Mouse (Mus musculus) CH12.LX (cell line): ENCODE data around the gene Gm9918. TPM values are rescaled to one million over a fixed set of nuclear protein-coding genes. Genes with fewer than 3 reads are reported as not detected.

Experiments
- DNase-seq: peaks from one replicate; pipeline ENCODE4 v3.0.0-alpha.2; 2013; ENCODE audit errors: extremely low read depth
- H3K27ac ChIP-seq: 2 replicates; pipeline ENCODE4 v1.5.1; 2012; ENCODE audit warnings: low read depth, mild to moderate bottlenecking, control low read depth, moderate library complexity; ENCODE audit not compliant: insufficient read depth
- H3K27me3 ChIP-seq: replicated peaks from 2 replicates; pipeline ENCODE3; 2012; ENCODE audit warnings: inconsistent platforms
- H3K36me3 ChIP-seq, 2 experiments: replicated peaks in 1 of 2; 2 replicates each; pipeline versions ENCODE3 to v1.6.1; 2012; ENCODE audit warnings: inconsistent platforms in 1 of 2, low read length in 1 of 2, mild to moderate bottlenecking in 1 of 2, mixed read lengths in 1 of 2, moderate library complexity in 1 of 2; ENCODE audit not compliant: control insufficient read depth in 1 of 2, insufficient read depth in 1 of 2
- H3K4me1 ChIP-seq, 2 experiments: 2 replicates each; pipeline ENCODE4 v1.6.1; 2012; ENCODE audit warnings: inconsistent platforms in 1 of 2, moderate library complexity in 1 of 2; ENCODE audit not compliant: insufficient read depth in 2 of 2, control insufficient read depth in 1 of 2
- H3K4me2 ChIP-seq: 2 replicates; pipeline ENCODE4 v1.6.1; 2012; ENCODE audit warnings: low read depth, mild to moderate bottlenecking, control low read depth; ENCODE audit not compliant: poor library complexity, insufficient read depth, severe bottlenecking
- H3K4me3 ChIP-seq, 3 experiments: fragments of 150-350 bp in 1 of 3; sonication (generic) in 1 of 3; replicated peaks in 1 of 3; 2 replicates each; pipeline versions ENCODE3 to v1.5.1; 2011 to 2012; ENCODE audit warnings: low read depth in 2 of 3, low read length in 2 of 3, mild to moderate bottlenecking in 2 of 3, moderate library complexity in 2 of 3, control low read depth in 1 of 3, improper control_type of control experiment in 1 of 3, inconsistent platforms in 1 of 3, mixed read lengths in 1 of 3; ENCODE audit not compliant: poor library complexity in 1 of 3
- H3K79me2 ChIP-seq: replicated peaks from 2 replicates; pipeline ENCODE4 v1.6.1; 2012; ENCODE audit warnings: mild to moderate bottlenecking, moderate library complexity; ENCODE audit not compliant: control insufficient read depth, poor library complexity, insufficient read depth, severe bottlenecking; ENCODE audit errors: extremely low read depth
- H3K9ac ChIP-seq: 2 replicates; pipeline ENCODE4 v1.6.1; 2012; ENCODE audit warnings: low read depth, mild to moderate bottlenecking, control low read depth, moderate library complexity; ENCODE audit not compliant: insufficient read depth
- H3K9me3 ChIP-seq: replicated peaks from 2 replicates; pipeline ENCODE3; 2012; ENCODE audit warnings: low read length, inconsistent platforms, mixed read lengths
- BHLHE40 ChIP-seq: IDR thresholded peaks from 2 replicates; pipeline ENCODE4 v1.6.1; 2011; ENCODE audit warnings: mild to moderate bottlenecking, low read depth, low read length, improper control_type of control experiment
- CTCF ChIP-seq, 2 experiments: IDR thresholded peaks in 1 of 2; conservative IDR thresholded peaks in 1 of 2; 2 replicates each; pipeline ENCODE4 v1.5.1; 2011 to 2012; ENCODE audit warnings: low read depth in 2 of 2, low read length in 2 of 2, improper control_type of control experiment in 1 of 2, inconsistent platforms in 1 of 2, mild to moderate bottlenecking in 1 of 2, moderate library complexity in 1 of 2
- EP300 ChIP-seq: IDR thresholded peaks from 2 replicates; pipeline ENCODE4 v1.6.1; 2011; ENCODE audit warnings: low read length, improper control_type of control experiment
- ETS1 ChIP-seq: conservative IDR thresholded peaks from 2 replicates; pipeline ENCODE4 v1.6.1; 2012; ENCODE audit warnings: low read depth, mild to moderate bottlenecking, inconsistent platforms, low read length, improper control_type of control experiment, moderate library complexity
- HCFC1 ChIP-seq: IDR thresholded peaks from 2 replicates; pipeline ENCODE4 v1.6.1; 2012; ENCODE audit warnings: low read depth, mild to moderate bottlenecking, inconsistent platforms, low read length, improper control_type of control experiment
- IRF4 ChIP-seq: IDR thresholded peaks from 2 replicates; pipeline ENCODE4 v1.6.1; 2014; ENCODE audit warnings: low read depth, mild to moderate bottlenecking, inconsistent platforms, low read length, improper control_type of control experiment
- JUN ChIP-seq: IDR thresholded peaks from 2 replicates; pipeline ENCODE4 v1.6.1; 2011; ENCODE audit warnings: low read depth, mild to moderate bottlenecking, low read length, improper control_type of control experiment, moderate library complexity; ENCODE audit not compliant: insufficient read depth
- JUND ChIP-seq: conservative IDR thresholded peaks from 2 replicates; pipeline ENCODE4 v1.6.1; 2011; ENCODE audit warnings: low read depth, low read length, improper control_type of control experiment
- KAT2A ChIP-seq: IDR thresholded peaks from 2 replicates; pipeline ENCODE4 v1.6.1; 2012; ENCODE audit warnings: low read length, improper control_type of control experiment, inconsistent platforms; ENCODE audit not compliant: insufficient replicate concordance
- MAX ChIP-seq: IDR thresholded peaks from 2 replicates; pipeline ENCODE4 v1.6.1; 2011; ENCODE audit warnings: low read length, improper control_type of control experiment
- MAZ ChIP-seq: IDR thresholded peaks from 2 replicates; pipeline ENCODE4 v1.6.1; 2012; ENCODE audit warnings: low read depth, mild to moderate bottlenecking, inconsistent platforms, low read length, improper control_type of control experiment, moderate library complexity
- MYC ChIP-seq: IDR thresholded peaks from 2 replicates; pipeline ENCODE4 v1.6.1; 2011; ENCODE audit warnings: low read depth, mild to moderate bottlenecking, improper control_type of control experiment, low read length
- NELFE ChIP-seq: IDR thresholded peaks from 2 replicates; pipeline ENCODE4 v1.6.1; 2011; ENCODE audit warnings: low read depth, low read length, improper control_type of control experiment
- POLR2A ChIP-seq: IDR thresholded peaks from 2 replicates; pipeline ENCODE4 v1.6.1; 2011; ENCODE audit warnings: low read depth, mild to moderate bottlenecking, improper control_type of control experiment, low read length
- POLR2AphosphoS2 ChIP-seq: IDR thresholded peaks from 2 replicates; pipeline ENCODE4 v1.6.1; 2011; ENCODE audit warnings: low read depth, low read length, improper control_type of control experiment
- RAD21 ChIP-seq: IDR thresholded peaks from 2 replicates; pipeline ENCODE4 v1.6.1; 2011; ENCODE audit warnings: low read depth, mild to moderate bottlenecking, low read length, improper control_type of control experiment, moderate library complexity
- SIN3A ChIP-seq: IDR thresholded peaks from 2 replicates; pipeline ENCODE4 v1.6.1; 2012; ENCODE audit warnings: low read length, improper control_type of control experiment, inconsistent platforms
- SMC3 ChIP-seq: IDR thresholded peaks from 2 replicates; pipeline ENCODE4 v1.6.1; 2011; ENCODE audit warnings: low read depth, low read length, improper control_type of control experiment
- TBP ChIP-seq: conservative IDR thresholded peaks from 2 replicates; pipeline ENCODE4 v1.6.1; 2011; ENCODE audit warnings: low read depth, low read length, improper control_type of control experiment
- TCF12 ChIP-seq: IDR thresholded peaks from 2 replicates; pipeline ENCODE4 v1.6.1; 2014; ENCODE audit warnings: low read depth, mild to moderate bottlenecking, inconsistent platforms, low read length, improper control_type of control experiment
- UBTF ChIP-seq: IDR thresholded peaks from 2 replicates; pipeline ENCODE4 v1.6.1; 2012; ENCODE audit warnings: low read depth, mild to moderate bottlenecking, inconsistent platforms, low read length, improper control_type of control experiment, moderate library complexity
- USF2 ChIP-seq: conservative IDR thresholded peaks from 2 replicates; pipeline ENCODE4 v1.6.1; 2011; ENCODE audit warnings: low read depth, low read length, improper control_type of control experiment
- ZKSCAN1 ChIP-seq: IDR thresholded peaks from 2 replicates; pipeline ENCODE4 v1.6.1; 2012; ENCODE audit warnings: low read depth, inconsistent platforms, low read length, improper control_type of control experiment, borderline replicate concordance
- ZMIZ1 ChIP-seq: IDR thresholded peaks from 2 replicates; pipeline ENCODE4 v1.6.1; 2012; ENCODE audit warnings: low read depth, mild to moderate bottlenecking, inconsistent platforms, low read length, improper control_type of control experiment
- ZNF384 ChIP-seq: IDR thresholded peaks from 2 replicates; pipeline ENCODE4 v1.6.1; 2012; ENCODE audit warnings: low read depth, low read length, improper control_type of control experiment, inconsistent platforms
- dilution Hi-C: fragments of 300-500 bp; cut with MboI; formaldehyde crosslinking; loops from 2 replicates; pipeline ENCODE4 v1.14.3; 2020; ENCODE audit warnings: low sequenced_read_pairs; ENCODE audit not compliant: extremely low pct_unique_long_range_greater_than_20kb, extremely low pct_ligation_motif_present
- in situ Hi-C: fragments of 300-500 bp; cut with MboI; formaldehyde crosslinking; loops from 3 replicates; pipeline ENCODE4 v1.14.3; 2019; ENCODE audit warnings: low sequenced_read_pairs, low pct_ligation_motif_present, low pct_unique_long_range_greater_than_20kb, mixed read lengths
- polyA plus RNA-seq: library from polyadenylated mRNA; unstranded; fragments of >175 nt; gene quantifications from 2 replicates; pipeline ENCODE4 v1.2.1, GENCODE M21; 2012; ENCODE audit warnings: low read depth; ENCODE audit not compliant: insufficient read length
- total RNA-seq, 2 experiments: library from RNA; depleted of rRNA; stranded (reverse); fragments of 300-350 nt in 1 of 2; fragments of >200 nt in 1 of 2; gene quantifications; 2 replicates each; pipeline ENCODE4 v1.2.3; 2012 to 2014

Gm9918 gene
- total and polyA plus RNA-seq, 3 experiments = not detected

GRCm38 (mm10) chr15:102235371-102236027 lies 34.9 kb upstream of the Gm9918 start:
- dilution Hi-C loops = no loop called here
- DNase-seq = peak; percentile 43
- H3K9me3 ChIP-seq = no peaks in the 10 kb centered on the region
- H3K4me3 ChIP-seq = peak overlapping the region; percentile 34 to 43 (median 41)
- peak overlapping the region; percentile 52 for H3K4me2 ChIP-seq
- peaks cover 6% of the 10 kb centered on the region for H3K27me3 ChIP-seq
- H3K27ac ChIP-seq = no peak overlapping the region; the same call in 1 of the 2 replicates
- TF ChIP-seq KAT2A (no peak), MAX (no peak), IRF4 (no peak), RAD21 (no peak), USF2 (no peak), CTCF (conservative IDR thresholded peaks at IDR 0.05 in 1 of 2, IDR thresholded peaks at IDR 0.05 in 1 of 2; ENCODE audit: low read depth in 2 of 2, low read length in 2 of 2) (0 out of 4 replicates have a peak, but pooled peaks of 1 of the 2 experiments have one; percentile 2), BHLHE40 (peak; percentile 26; the same call in 1 of the 2 replicates), TCF12 (peak; percentile 22; the same call in 1 of the 2 replicates), MAZ (0 out of 2 replicates have a peak, but pooled peaks have one; percentile 67), JUN (no peak), EP300 (no peak), SMC3 (no peak), HCFC1 (peak; percentile 24; the same call in 1 of the 2 replicates), SIN3A (no peak), POLR2AphosphoS2 (no peak), UBTF (peak; percentile 43; the same call in 1 of the 2 replicates), MYC (no peak), ZMIZ1 (no peak), ETS1 (0 out of 2 replicates have a peak, but pooled peaks have one; percentile 13), ZNF384 (no peak), JUND (no peak), TBP (no peak), NELFE (no peak), POLR2A (0 out of 2 replicates have a peak, but pooled peaks have one; percentile 32), ZKSCAN1 (no peak)
- H3K9ac ChIP-seq = peak overlapping the region; percentile 55
- H3K79me2 ChIP-seq = no peaks in the 10 kb centered on the region
- in situ Hi-C loops = loop anchor here (5.0 kb wide), 2 partner anchors 52 to 82 kb away; no protein-coding TSS in a partner anchor
- peaks cover 41 to 69% of the 10 kb centered on the region in 2 experiments for H3K4me1 ChIP-seq
- no peaks in the 10 kb centered on the region for H3K36me3 ChIP-seq
